Mouse (Mus musculus) hindbrain, postnatal 0 days (tissue): ENCODE data around the gene Ccdc124. TPM values are rescaled to one million over a fixed set of nuclear protein-coding genes. Genes with fewer than 3 reads are reported as not detected.
A peak's percentile ranks its signal among the peaks of the same experiment; 100 is the strongest.

Experiments
- ATAC-seq: fragments of 200-750 bp; cut with Nextera tagmentation; 2 replicates; pipeline ENCODE4 v1.8.0; 2017; ENCODE audit warnings: mild to moderate bottlenecking, moderate TSS enrichment, moderate library complexity
- DNase-seq: peaks from one replicate; pipeline ENCODE4 v3.0.0-alpha.2; 2015; ENCODE audit warnings: low spot score
- H3K27ac ChIP-seq: fragments of 300-500 bp; sonication (generic); 2 replicates; pipeline ENCODE4 v1.5.1; 2014; ENCODE audit warnings: mild to moderate bottlenecking
- H3K27me3 ChIP-seq: fragments of 300-500 bp; sonication (generic); 2 replicates; pipeline ENCODE4 v1.6.1; 2014; ENCODE audit warnings: low read length, mixed read lengths; ENCODE audit not compliant: insufficient read depth
- H3K36me3 ChIP-seq: fragments of 300-500 bp; sonication (generic); 2 replicates; pipeline ENCODE4 v1.6.1; 2014; ENCODE audit warnings: low read length, mixed read lengths; ENCODE audit not compliant: insufficient read depth
- H3K4me1 ChIP-seq: fragments of 300-500 bp; sonication (generic); 2 replicates; pipeline ENCODE4 v1.6.1; 2014; ENCODE audit warnings: antibody characterized with exemption, low read length, mixed read lengths; ENCODE audit not compliant: insufficient read depth
- H3K4me2 ChIP-seq: fragments of 300-500 bp; sonication (generic); 2 replicates; pipeline ENCODE4 v1.6.1; 2014; ENCODE audit warnings: low read depth, mild to moderate bottlenecking, low read length, moderate library complexity, mixed read lengths
- H3K4me3 ChIP-seq: fragments of 300-500 bp; sonication (generic); 2 replicates; pipeline ENCODE4 v1.5.1; 2014; ENCODE audit warnings: low read length
- H3K9ac ChIP-seq: fragments of 300-500 bp; sonication (generic); replicated peaks from 2 replicates; pipeline ENCODE4 v1.6.1; 2014; ENCODE audit warnings: mild to moderate bottlenecking, low read length, moderate library complexity, mixed read lengths
- H3K9me3 ChIP-seq: fragments of 300-500 bp; sonication (generic); 2 replicates; pipeline ENCODE4 v1.6.1; 2016; ENCODE audit warnings: low read length, mixed read lengths
- CTCF ChIP-seq: IDR thresholded peaks from 2 replicates; pipeline ENCODE4 v1.5.1; 2016; ENCODE audit warnings: antibody characterized with exemption, control low read depth, low read depth
- WGBS: fragments of 180-500 bp; shearing (Covaris S2); extraction: QIAGEN DNeasy Blood & Tissue Kit; methylation state at CpG from one replicate; pipeline ENCODE4 v1.1.7; 2014; 5-methylcytosine and 5-hydroxymethylcytosine counted together
- polyA plus RNA-seq: library from polyadenylated mRNA; unstranded; fragments of >200 nt; fragmentation: Nextera tagmentation; extraction: Ambion mirVana; gene quantifications from 2 replicates; pipeline ENCODE4 v1.2.1, GENCODE M21; 2015
- total RNA-seq: library from RNA; depleted of rRNA; stranded (reverse); fragments of >200 nt; gene quantifications from 2 replicates; pipeline ENCODE4 v1.2.3, GENCODE M21; 2014

Ccdc124 gene
- total and polyA plus RNA-seq, 2 experiments from 2014 or later: 45.1 to 145 TPM

DNA sequence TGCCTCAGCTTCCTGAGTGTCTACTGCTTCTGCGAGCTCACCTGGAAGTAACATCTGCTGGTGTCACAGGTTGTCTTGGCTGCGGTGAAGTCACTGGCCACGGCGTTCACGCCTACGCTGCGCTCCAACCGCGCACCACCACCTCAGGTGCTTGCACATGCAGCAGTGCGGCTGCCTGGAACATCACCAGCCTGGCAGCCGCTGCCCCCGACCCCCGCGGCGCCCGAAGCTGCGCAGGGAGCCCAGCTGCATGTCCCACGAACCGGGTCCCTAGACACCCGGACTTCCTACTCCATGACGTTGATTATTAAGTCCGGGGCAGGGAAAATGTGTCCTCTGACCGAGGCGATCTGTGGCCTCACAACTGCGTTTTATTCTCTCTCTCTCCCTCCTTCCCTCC is 31.3 kb downstream of the Ccdc124 start:
- no peak overlapping the region for H3K4me2 ChIP-seq
- no peak overlapping the region for H3K4me3 ChIP-seq
- no peak overlapping the region for H3K27ac ChIP-seq
- 0 out of 2 replicates have a peak, but pooled peaks cover 6% of the 10 kb centered on the region for H3K4me1 ChIP-seq
- no peaks in the 10 kb centered on the region for H3K36me3 ChIP-seq
- no peaks in the 10 kb centered on the region for H3K27me3 ChIP-seq
- TF ChIP-seq CTCF: no peak
- 69% methylated on average over 25 of the region's 25 CpGs for WGBS
- H3K9me3 ChIP-seq: no peaks in the 10 kb centered on the region
- no peak for ATAC-seq
- H3K9ac ChIP-seq: no peak overlapping the region
- DNase-seq: no peak

DNA sequence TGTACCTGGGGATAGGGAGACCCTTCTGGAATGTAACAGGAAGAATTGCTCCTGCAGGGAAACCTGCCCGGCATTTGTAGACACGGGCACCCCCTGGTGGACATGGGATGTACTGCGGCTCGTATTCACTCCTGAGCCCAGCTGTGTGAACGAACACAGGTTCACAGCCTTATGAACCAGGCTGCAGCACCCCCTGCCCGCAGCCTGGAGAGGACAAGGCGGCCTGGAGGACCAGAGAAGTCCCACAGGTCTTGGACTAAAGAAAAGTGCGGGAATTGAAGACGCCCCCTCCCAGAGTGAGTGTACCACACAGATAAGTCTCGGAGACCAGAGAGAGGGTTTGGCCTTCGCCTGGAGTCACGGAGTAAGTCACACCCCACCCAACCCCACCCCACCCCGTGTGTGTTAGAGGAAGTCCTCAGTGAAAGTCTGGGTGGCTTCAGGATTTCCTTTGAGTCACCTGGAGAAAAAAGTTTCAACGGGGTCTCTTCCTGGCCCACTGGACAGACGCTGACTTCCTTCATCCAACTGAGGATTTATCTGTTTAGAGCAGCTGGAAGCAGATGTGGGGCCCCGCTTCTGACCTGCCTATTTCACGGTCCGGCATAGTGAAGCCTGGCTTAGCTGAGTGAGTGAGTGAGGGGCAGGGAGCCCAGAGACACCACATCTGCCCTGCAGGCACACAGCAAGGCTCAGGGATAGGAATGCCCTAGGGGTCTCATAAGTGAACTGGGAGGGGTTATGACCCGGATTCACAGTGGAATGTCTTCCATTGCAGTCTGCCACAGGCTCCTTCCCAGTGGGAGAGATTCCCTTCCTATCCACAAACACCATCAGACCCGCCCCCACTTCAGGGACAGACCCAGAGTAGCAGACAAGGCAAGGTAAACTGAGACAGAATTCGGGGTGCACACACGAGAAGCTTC is 32.3 kb downstream of the Ccdc124 start:
- H3K4me3 ChIP-seq: no peak overlapping the region
- 0 out of 2 replicates have a peak, but pooled peaks cover 6% of the 10 kb centered on the region for H3K4me1 ChIP-seq
- H3K4me2 ChIP-seq: no peak overlapping the region
- WGBS: 39% methylated on average over 22 of the region's 22 CpGs
- no peak overlapping the region for H3K9ac ChIP-seq
- no peak overlapping the region for H3K27ac ChIP-seq
- no peaks in the 10 kb centered on the region for H3K36me3 ChIP-seq
- DNase-seq: peak; percentile 89
- no peaks in the 10 kb centered on the region for H3K9me3 ChIP-seq
- peak; percentile 96 for TF ChIP-seq CTCF
- H3K27me3 ChIP-seq: no peaks in the 10 kb centered on the region
- no peak for ATAC-seq

DNA sequence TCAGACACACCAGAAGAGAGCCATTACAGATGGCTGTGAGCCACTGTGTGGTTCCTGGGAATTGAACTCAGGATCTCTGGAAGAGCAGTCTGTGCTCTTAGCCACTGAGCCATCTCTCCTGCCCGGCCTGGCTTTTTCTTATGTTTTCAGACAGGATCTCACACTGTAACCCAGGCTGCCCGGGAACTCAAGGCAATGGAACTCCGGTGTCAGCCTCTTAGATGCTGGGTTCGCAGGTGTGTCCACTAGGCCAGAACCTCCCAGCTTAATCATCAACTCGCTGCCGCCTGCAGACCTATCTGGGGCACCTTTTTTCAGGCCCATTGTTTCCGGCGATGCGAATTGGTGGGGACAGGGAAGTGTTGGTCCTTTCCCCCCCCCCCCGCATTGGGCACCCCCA is 33.1 kb downstream of the Ccdc124 start:
- Histone ChIP-seq H3K4me1 (0 out of 2 replicates have a peak, but pooled peaks cover 6% of the 10 kb centered on the region), H3K4me3 (no peak overlapping the region), H3K9me3 (no peaks in the 10 kb centered on the region), H3K4me2 (no peak overlapping the region), H3K27ac (0 out of 2 replicates have a peak overlapping the region, but pooled peaks have one; percentile 54), H3K36me3 (no peaks in the 10 kb centered on the region), H3K9ac (no peak overlapping the region), H3K27me3 (no peaks in the 10 kb centered on the region)
- DNase-seq (no peak), ATAC-seq (no peak)
- 57% methylated on average over 10 of the region's 10 CpGs for WGBS
- no peak for TF ChIP-seq CTCF

DNA sequence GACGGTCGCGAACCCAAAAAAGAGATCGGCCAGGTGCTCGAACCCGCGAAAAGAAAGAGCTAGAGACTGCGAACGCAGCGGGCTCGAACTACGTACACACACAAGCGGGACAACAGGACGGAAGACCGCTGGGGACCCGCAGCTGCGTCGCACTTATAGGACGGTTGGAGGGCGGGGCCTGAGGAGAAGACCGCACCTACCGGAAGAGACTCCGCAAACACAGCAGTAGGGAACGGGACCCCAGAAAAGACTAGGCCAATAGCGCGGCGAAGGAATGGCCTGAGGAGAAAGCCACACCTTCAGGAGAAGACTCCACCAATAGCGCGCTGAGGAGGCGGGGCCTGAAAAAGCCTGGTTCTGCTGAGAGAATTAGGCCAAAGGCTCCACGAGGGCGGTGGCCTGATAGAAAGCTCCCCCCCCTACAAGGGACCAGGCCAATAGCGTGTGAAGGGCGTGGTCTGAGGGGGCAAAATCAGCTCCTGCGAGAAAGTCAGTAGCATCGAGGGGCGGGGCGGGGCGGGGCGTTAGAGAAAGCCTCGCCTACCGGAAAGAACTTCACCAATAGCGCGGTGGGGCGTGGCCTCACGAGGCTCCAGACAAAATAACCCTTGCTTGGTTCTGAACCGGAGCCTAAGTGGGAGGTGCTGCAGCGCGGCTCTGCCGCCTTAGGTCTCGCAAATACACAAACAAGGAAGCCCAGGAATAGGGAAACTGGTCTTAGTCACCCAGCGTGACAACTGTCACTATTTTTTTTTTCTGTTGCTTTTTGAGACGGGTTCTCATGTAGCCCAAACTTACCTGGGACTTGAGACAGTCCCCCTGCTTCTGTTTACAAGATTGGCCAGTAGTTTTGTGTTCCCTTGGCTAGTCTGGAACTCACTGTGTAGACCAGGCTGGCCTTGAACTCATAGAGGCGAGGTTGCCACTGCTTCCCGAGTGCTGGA is 34.1 kb downstream of the Ccdc124 start, which contains the start of gene Arrdc2:
Gene Arrdc2 (minus strand): TSS at position 313 of the 944 bp plus-strand sequence.
- Histone ChIP-seq H3K4me1 (0 out of 2 replicates have a peak, but pooled peaks cover 6% of the 10 kb centered on the region), H3K9ac (peak within 1 kb of the TSS; percentile 63), H3K27me3 (no peaks in the 10 kb centered on the region), H3K4me3 (peak within 1 kb of the TSS; percentile 57), H3K36me3 (no peaks in the 10 kb centered on the region), H3K9me3 (no peaks in the 10 kb centered on the region), H3K4me2 (peak within 1 kb of the TSS; percentile 82), H3K27ac (peak within 1 kb of the TSS; percentile 93)
- peak; percentile 100 for DNase-seq
- ATAC-seq: peak; percentile 98
- 3% methylated on average over 55 of the region's 55 CpGs for WGBS
- TF ChIP-seq CTCF: peak; percentile 5; the same call in 1 of the 2 replicates

DNA sequence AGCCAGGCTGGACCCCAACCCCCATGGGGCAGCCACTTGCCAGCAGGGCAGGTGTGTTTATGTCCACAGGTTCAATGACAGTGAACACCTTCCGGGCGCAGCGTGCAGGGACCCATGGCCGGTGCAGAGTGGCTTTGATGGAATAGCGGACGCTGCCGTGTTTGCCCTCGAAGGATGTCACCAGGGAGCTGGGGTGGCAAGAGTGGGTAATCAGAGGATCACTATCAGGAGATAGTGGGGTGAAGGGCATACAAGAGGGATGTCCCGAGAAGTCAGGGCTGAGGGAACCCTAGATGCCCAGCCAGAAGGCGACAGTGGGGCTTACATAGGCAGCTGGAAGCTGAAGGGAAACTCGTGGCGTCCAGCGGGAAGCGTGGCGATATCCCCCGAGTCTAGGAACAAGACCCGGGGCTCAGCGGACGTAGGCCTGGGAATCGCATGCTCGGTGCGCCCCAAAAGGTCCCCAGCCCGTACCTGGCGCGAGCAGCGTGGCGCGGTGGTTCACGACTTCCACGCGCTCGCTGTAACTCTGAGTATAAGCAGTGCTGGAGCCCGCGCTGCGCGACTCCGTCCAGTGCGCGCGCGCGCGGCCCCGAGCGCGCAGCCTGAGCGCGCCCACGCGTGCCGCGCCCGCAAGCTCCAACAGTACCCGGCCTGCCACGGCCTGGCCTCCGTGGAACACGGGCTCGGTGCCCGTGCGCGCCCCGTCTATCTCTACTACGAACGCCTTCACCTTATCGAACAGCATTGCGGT is 34.9 kb downstream of the Ccdc124 start:
- ATAC-seq (peak; percentile 61), DNase-seq (peak; percentile 83)
- 2% methylated on average over 66 of the region's 66 CpGs for WGBS

DNA sequence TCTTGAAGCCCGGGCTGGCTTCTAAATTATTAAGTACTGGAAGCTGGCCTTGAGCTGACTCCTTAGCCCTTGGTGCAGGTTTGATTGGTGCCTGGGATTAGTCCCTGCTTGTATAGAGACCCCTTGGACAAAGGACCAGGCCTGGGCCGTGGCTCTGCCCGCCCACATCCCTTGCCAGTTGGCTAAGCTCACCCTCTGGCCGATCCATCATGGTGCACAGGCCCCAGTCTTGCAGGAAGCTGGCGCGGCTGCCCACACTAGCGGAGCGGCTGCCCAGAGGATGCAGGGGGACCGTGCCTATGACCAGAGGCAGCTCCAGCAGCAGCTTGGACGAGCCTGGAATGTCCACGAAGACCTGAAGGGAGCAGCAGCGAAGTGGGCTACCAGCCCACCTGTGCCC is 37.1 kb downstream of the Ccdc124 start:
- 84% methylated on average over 12 of the region's 12 CpGs for WGBS
- DNase-seq (no peak), ATAC-seq (no peak)
- H3K4me2 ChIP-seq: no peak overlapping the region
- no peak for TF ChIP-seq CTCF
- no peak overlapping the region for H3K9ac ChIP-seq
- no peaks in the 10 kb centered on the region for H3K36me3 ChIP-seq
- no peak overlapping the region for H3K27ac ChIP-seq
- H3K27me3 ChIP-seq: no peaks in the 10 kb centered on the region
- no peak overlapping the region for H3K4me3 ChIP-seq
- 0 out of 2 replicates have a peak, but pooled peaks cover 6% of the 10 kb centered on the region for H3K4me1 ChIP-seq
- H3K9me3 ChIP-seq: no peaks in the 10 kb centered on the region

More for the DNA sequence above, 34.9 kb downstream of the Ccdc124 start:
- no peak for TF ChIP-seq CTCF
- Histone ChIP-seq H3K27me3 (no peaks in the 10 kb centered on the region), H3K27ac (peak overlapping the region; percentile 93), H3K9me3 (no peaks in the 10 kb centered on the region), H3K9ac (peak overlapping the region; percentile 63), H3K4me3 (peak overlapping the region; percentile 57), H3K4me1 (0 out of 2 replicates have a peak, but pooled peaks cover 6% of the 10 kb centered on the region), H3K4me2 (peak overlapping the region; percentile 82), H3K36me3 (no peaks in the 10 kb centered on the region)
